Mouse (Mus musculus): ENCODE results near the gene Daw1. TPM values are rescaled to one million over a fixed set of nuclear protein-coding genes. Genes with fewer than 3 reads are reported as not detected.
A peak's percentile ranks its signal among the peaks of the same experiment; 100 is the strongest.

The Daw1 gene
- 0.08 and 0.23 TPM in 2 replicates for polyA plus RNA-seq (2015; fragmentation: Nextera tagmentation; extraction: Ambion mirVana)

DNA sequence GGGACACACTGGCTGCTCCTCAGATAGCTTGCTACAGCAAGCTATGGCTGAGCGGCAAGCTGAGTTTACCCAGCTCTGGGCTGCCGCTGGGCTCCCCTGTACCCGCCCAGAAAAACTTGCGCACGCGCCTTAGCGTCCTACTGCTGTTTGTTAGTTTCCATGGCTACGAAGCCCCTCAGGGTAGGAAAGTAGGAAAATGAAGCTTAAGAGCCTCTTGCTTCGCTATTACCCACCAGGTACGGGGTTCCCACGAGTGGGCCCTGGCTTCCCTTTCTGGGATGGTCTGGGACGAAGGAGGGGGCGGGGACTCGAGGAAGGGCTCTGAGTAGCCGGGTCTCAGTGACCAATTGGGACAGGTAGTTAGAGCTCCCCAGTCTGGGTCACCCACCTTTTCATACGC lies at the start of gene Daw1:
Daw1 (plus strand) TSS at position 150 of the 400 bp plus-strand sequence.
- Histone ChIP-seq H3K9ac (peak within 1 kb of the TSS; percentile 22; the same call in 1 of the 2 replicates), H3K4me2 (peak within 1 kb of the TSS; percentile 80), H3K9me3 (no peaks in the 10 kb centered on the region), H3K27me3 (replicated peaks) (no peaks in the 10 kb centered on the region), H3K4me3 (replicated peaks) (peak within 1 kb of the TSS; percentile 64), H3K4me1 (no peaks in the 10 kb centered on the region), H3K36me3 (no peaks in the 10 kb centered on the region), H3K27ac (no peak within 1 kb of the TSS)
- ATAC-seq (ENCODE audit: insufficient read depth, low FRiP score, low read depth): peak; percentile 83
- under 1% methylated on average over 16 of the region's 16 CpGs for WGBS

DNA sequence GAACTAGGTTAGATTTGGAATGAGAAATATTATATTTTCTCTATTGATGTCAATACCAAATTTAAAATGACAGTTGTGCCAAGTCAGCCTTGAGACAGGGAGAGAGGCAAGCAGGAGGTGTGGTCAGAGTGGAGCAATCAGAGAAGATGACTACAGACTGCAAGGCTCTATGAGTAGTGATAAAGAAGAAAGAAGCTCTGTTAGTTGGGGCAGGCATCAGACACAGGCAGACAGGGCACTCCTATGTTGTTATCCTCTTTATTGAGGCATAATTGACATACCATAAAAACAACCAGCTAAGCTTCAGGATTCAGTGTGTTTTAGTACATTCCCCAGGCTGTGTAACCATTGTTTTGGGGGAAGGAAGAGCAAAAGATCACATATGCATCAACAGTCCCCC lies 48.6 kb upstream of the Daw1 start:
- no peak overlapping the region for H3K9ac ChIP-seq
- no peaks in the 10 kb centered on the region for H3K4me1 ChIP-seq
- no peaks in the 10 kb centered on the region for H3K36me3 ChIP-seq
- H3K4me3 ChIP-seq (replicated peaks): no peak overlapping the region
- H3K27ac ChIP-seq: no peak overlapping the region
- no peak overlapping the region for H3K4me2 ChIP-seq
- ATAC-seq (ENCODE audit: insufficient read depth, low FRiP score, low read depth): no peak
- H3K9me3 ChIP-seq: no peaks in the 10 kb centered on the region
- no peaks in the 10 kb centered on the region for H3K27me3 ChIP-seq (replicated peaks)

DNA sequence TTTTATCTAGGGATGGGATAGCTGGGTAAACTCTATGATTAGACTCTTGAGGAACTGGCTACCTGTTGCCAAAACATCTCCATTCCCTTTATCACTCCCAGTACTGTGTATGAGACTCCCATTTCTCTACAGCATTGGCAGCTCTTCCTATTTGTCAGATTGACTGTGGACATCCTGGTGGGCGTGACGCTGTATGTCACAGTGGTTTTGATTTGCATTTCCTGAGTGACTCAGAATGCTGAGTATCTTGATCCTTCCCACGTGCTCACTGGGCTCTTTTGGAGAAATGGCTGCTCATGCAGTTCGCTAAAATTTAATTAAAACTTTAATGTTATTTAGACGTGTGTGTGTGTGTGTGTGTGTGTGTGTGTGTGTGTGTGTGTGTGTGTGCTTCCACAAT lies 47.8 kb upstream of the Daw1 start:
- no peak for ATAC-seq (ENCODE audit: insufficient read depth, low FRiP score, low read depth)
- H3K27ac ChIP-seq: no peak overlapping the region

GRCm38 (mm10) chr1:83116447-83117137 lies 43.0 kb upstream of the Daw1 start, which contains the start of gene Ccl20:
TSS of gene Ccl20 (plus strand) at chr1:83116766.
- Histone ChIP-seq H3K36me3 (no peaks in the 10 kb centered on the region), H3K27ac (peak within 1 kb of the TSS; percentile 21; the same call in 1 of the 2 replicates), H3K9me3 (no peaks in the 10 kb centered on the region), H3K4me2 (no peak within 1 kb of the TSS), H3K4me3 (replicated peaks) (no peak within 1 kb of the TSS), H3K9ac (no peak within 1 kb of the TSS), H3K4me1 (no peaks in the 10 kb centered on the region), H3K27me3 (replicated peaks) (no peaks in the 10 kb centered on the region)
- ATAC-seq (ENCODE audit: insufficient read depth, low FRiP score, low read depth): peak; percentile 57
- 23% methylated on average over 8 of the region's 8 CpGs for WGBS

More for the DNA sequence above, 47.8 kb upstream of the Daw1 start:
- H3K9me3 ChIP-seq: no peaks in the 10 kb centered on the region
- H3K4me3 ChIP-seq (replicated peaks): no peak overlapping the region
- WGBS: 59% methylated on average over 5 of the region's 5 CpGs
- H3K9ac ChIP-seq: no peak overlapping the region
- H3K27me3 ChIP-seq (replicated peaks): no peaks in the 10 kb centered on the region
- no peak overlapping the region for H3K4me2 ChIP-seq
- H3K4me1 ChIP-seq: no peaks in the 10 kb centered on the region
- H3K36me3 ChIP-seq: no peaks in the 10 kb centered on the region

DNA sequence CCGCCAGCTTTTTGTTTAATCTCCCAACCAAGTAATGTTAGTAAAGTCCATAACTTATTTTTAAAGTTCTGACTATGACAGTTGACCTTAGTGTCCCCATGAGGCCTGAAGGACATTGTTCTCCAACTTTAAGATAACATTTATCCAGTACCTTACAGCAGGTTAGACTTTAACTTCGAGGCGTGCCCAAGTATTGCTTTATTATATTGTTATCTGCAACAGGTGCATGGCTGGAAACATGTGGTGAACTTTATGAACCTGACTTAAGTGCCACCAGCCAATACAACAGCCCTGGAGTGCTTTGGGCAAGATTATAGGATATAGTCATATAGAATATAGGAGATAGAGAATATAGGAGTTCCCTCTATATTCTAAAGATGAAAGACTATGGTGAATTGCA lies 42.3 kb upstream of the Daw1 start:
- Histone ChIP-seq H3K9ac (no peak overlapping the region), H3K4me3 (replicated peaks) (no peak overlapping the region), H3K36me3 (no peaks in the 10 kb centered on the region), H3K27ac (no peak overlapping the region), H3K4me2 (no peak overlapping the region), H3K27me3 (replicated peaks) (no peaks in the 10 kb centered on the region), H3K4me1 (no peaks in the 10 kb centered on the region), H3K9me3 (no peaks in the 10 kb centered on the region)
- ATAC-seq (ENCODE audit: insufficient read depth, low FRiP score, low read depth): peak; percentile 80; the same call in 1 of the 2 replicates
- WGBS: 77% methylated on average over 3 of the region's 3 CpGs

- Histone ChIP-seq H3K9me3 (no peaks in the 10 kb centered on the region), H3K27ac (no peak overlapping the region), H3K4me3 (replicated peaks) (no peak overlapping the region), H3K36me3 (no peaks in the 10 kb centered on the region), H3K27me3 (replicated peaks) (no peaks in the 10 kb centered on the region), H3K4me1 (no peaks in the 10 kb centered on the region), H3K9ac (no peak overlapping the region), H3K4me2 (no peak overlapping the region)
- no peak for ATAC-seq (ENCODE audit: insufficient read depth, low FRiP score, low read depth)
- WGBS: 86% methylated on average over 7 of the region's 7 CpGs
Observed at GRCm38 (mm10) chr1:83117661-83118060, 41.9 kb upstream of the Daw1 start.

GRCm38 (mm10) chr1:83119903-83120302 lies 39.6 kb upstream of the Daw1 start:
- Histone ChIP-seq H3K4me1 (no peaks in the 10 kb centered on the region), H3K27me3 (replicated peaks) (no peaks in the 10 kb centered on the region), H3K36me3 (no peaks in the 10 kb centered on the region), H3K4me3 (replicated peaks) (no peak overlapping the region), H3K4me2 (no peak overlapping the region), H3K27ac (no peak overlapping the region), H3K9me3 (no peaks in the 10 kb centered on the region), H3K9ac (no peak overlapping the region)
- no peak for ATAC-seq (ENCODE audit: insufficient read depth, low FRiP score, low read depth)

GRCm38 (mm10) chr1:83120312-83120711 lies 39.2 kb upstream of the Daw1 start:
- Histone ChIP-seq H3K9me3 (no peaks in the 10 kb centered on the region), H3K9ac (no peak overlapping the region), H3K4me1 (no peaks in the 10 kb centered on the region), H3K4me3 (replicated peaks) (no peak overlapping the region), H3K27ac (no peak overlapping the region), H3K27me3 (replicated peaks) (no peaks in the 10 kb centered on the region), H3K36me3 (no peaks in the 10 kb centered on the region), H3K4me2 (no peak overlapping the region)
- 79% methylated on average over 3 of the region's 3 CpGs for WGBS
- no peak for ATAC-seq (ENCODE audit: insufficient read depth, low FRiP score, low read depth)

DNA sequence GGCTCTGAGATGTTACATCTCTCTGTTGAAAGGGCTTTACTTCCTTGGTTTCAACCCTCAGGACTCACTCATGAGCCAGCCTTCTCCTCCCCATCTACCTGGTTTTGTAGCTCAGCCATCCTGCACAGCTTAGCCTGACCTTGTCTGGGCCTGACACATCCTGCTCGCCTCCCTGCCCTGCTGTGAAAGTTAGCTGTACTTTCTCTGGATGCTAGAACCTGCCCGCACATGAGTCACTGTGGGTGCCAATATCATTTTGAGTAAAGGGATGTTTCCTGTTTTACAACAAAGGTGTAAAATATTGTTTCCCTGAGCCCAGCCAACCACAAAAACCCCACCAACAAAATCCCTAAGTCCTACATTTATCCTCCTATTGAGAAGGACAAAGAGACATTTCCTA lies 36.4 kb upstream of the Daw1 start:
- Histone ChIP-seq H3K9me3 (no peaks in the 10 kb centered on the region), H3K27me3 (replicated peaks) (no peaks in the 10 kb centered on the region), H3K4me1 (no peaks in the 10 kb centered on the region), H3K9ac (no peak overlapping the region), H3K4me3 (replicated peaks) (no peak overlapping the region), H3K4me2 (no peak overlapping the region), H3K36me3 (no peaks in the 10 kb centered on the region), H3K27ac (no peak overlapping the region)
- no peak for ATAC-seq (ENCODE audit: insufficient read depth, low FRiP score, low read depth)
- WGBS: 87% methylated on average over 2 of the region's 2 CpGs

GRCm38 (mm10) chr1:83135829-83136228 lies 23.7 kb upstream of the Daw1 start:
- Histone ChIP-seq H3K36me3 (no peaks in the 10 kb centered on the region), H3K4me1 (no peaks in the 10 kb centered on the region), H3K4me2 (no peak overlapping the region), H3K4me3 (replicated peaks) (no peak overlapping the region), H3K27ac (no peak overlapping the region), H3K27me3 (replicated peaks) (no peaks in the 10 kb centered on the region), H3K9me3 (no peaks in the 10 kb centered on the region), H3K9ac (no peak overlapping the region)
- peak; percentile 75 for ATAC-seq (ENCODE audit: insufficient read depth, low FRiP score, low read depth)
- 22% methylated on average over 7 of the region's 7 CpGs for WGBS

GRCm38 (mm10) chr1:83137847-83138246 lies 21.7 kb upstream of the Daw1 start:
- no peak for ATAC-seq (ENCODE audit: insufficient read depth, low FRiP score, low read depth)
- WGBS: 83% methylated on average over 8 of the region's 8 CpGs
- H3K4me2 ChIP-seq: no peak overlapping the region
- H3K9me3 ChIP-seq: no peaks in the 10 kb centered on the region
- no peak overlapping the region for H3K27ac ChIP-seq
- H3K36me3 ChIP-seq: no peaks in the 10 kb centered on the region
- H3K4me1 ChIP-seq: no peaks in the 10 kb centered on the region
- no peak overlapping the region for H3K9ac ChIP-seq
- no peak overlapping the region for H3K4me3 ChIP-seq (replicated peaks)
- no peaks in the 10 kb centered on the region for H3K27me3 ChIP-seq (replicated peaks)

GRCm38 (mm10) chr1:83138721-83139120 lies 20.8 kb upstream of the Daw1 start:
- Histone ChIP-seq H3K27me3 (replicated peaks) (no peaks in the 10 kb centered on the region), H3K4me1 (no peaks in the 10 kb centered on the region), H3K36me3 (no peaks in the 10 kb centered on the region), H3K27ac (no peak overlapping the region), H3K4me3 (replicated peaks) (no peak overlapping the region), H3K9me3 (no peaks in the 10 kb centered on the region), H3K9ac (no peak overlapping the region), H3K4me2 (no peak overlapping the region)
- WGBS: 84% methylated on average over 6 of the region's 6 CpGs
- ATAC-seq (ENCODE audit: insufficient read depth, low FRiP score, low read depth): no peak

DNA sequence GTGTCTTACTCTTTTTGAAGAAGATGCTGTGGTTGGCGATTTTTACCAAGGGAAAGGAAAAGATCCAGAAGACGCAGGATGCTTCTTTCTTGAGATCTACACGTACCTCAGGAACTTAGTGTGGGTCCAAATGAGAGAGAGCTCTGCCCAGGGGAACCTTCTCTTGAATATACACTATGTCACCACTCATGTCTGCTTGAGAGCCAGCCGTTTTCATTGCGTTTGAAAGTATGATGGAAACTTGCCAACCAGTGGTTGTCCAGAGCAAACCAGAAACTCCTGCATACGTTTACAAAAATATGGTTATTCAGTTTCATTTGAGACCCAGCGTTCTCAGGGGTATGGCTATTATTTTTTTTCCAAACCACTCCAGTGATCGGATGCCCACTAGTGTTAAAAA lies 18.0 kb upstream of the Daw1 start:
- Histone ChIP-seq H3K4me3 (replicated peaks) (no peak overlapping the region), H3K27ac (no peak overlapping the region), H3K9ac (no peak overlapping the region), H3K27me3 (replicated peaks) (no peaks in the 10 kb centered on the region), H3K4me2 (no peak overlapping the region), H3K4me1 (no peaks in the 10 kb centered on the region), H3K9me3 (no peaks in the 10 kb centered on the region), H3K36me3 (no peaks in the 10 kb centered on the region)
- ATAC-seq (ENCODE audit: insufficient read depth, low FRiP score, low read depth): no peak
- 81% methylated on average over 8 of the region's 8 CpGs for WGBS

All from stomach, embryonic 15.5 days (tissue).